Mouse (Mus musculus) gastrocnemius, postnatal 10 days (tissue): Measurements from ENCODE around the gene Pth2r. TPM values are rescaled to one million over a fixed set of nuclear protein-coding genes. Genes with fewer than 3 reads are reported as not detected.
A peak's percentile ranks its signal among the peaks of the same experiment; 100 is the strongest.

Source experiments
- DNase-seq: peaks from one replicate; pipeline ENCODE4 v3.0.0; 2021; ENCODE audit warnings: mixed read lengths
- long read RNA-seq, 2 experiments: library from polyadenylated mRNA; stranded (forward); transcript quantifications; one replicate each; pipeline ENCODE4 v2.0.0; 2021
- total RNA-seq, 2 experiments: library from RNA; stranded (reverse); gene quantifications; 2 replicates each; pipeline ENCODE4 v1.2.3; 2021

The Pth2r gene
- not detected for total RNA-seq
- long read RNA-seq, experiment 1 = 0 reads
- long read RNA-seq, experiment 2 = 0 reads

DNA sequence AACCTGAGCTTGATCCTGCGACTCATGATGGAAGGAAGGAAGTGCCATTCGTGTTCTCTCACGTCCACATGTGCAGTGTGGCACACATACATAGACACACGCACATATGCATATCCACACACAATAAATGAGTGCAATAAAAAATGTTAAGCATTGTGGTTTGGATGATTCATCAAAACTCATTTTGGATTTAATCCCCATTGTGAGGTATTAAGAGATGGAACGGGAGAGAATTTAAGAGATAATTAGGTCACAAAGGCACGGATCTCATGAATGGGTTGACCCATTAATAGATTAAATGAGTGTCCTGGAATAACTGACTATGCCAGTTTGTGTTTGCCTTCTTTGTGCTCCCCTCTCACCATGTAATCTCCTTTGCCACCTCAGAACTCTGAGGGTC lies at the start of gene Pth2r:
Gene Pth2r, plus strand, starts transcription at position 301 of the 400 bp plus-strand sequence.
- no peak for DNase-seq

DNA sequence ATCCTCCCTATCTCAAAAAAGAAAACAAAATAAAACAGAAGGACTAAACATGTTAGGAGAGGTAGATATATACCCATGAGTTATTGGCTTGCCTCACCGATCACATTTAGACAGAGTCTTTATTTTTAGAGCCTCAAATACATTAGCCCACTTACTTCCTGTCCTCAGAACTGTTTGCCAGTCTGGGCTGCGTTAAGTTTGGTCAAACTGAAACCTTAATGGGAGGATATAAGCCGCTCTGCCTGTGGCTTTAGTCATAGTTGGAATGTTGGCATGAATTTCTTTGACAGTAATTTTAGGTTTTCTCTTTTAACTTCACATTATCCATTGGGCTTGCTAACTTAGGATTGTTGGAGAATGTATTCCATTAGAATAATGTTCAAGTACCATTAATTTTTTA lies 44.1 kb upstream of the Pth2r start:
- DNase-seq = no peak

DNA sequence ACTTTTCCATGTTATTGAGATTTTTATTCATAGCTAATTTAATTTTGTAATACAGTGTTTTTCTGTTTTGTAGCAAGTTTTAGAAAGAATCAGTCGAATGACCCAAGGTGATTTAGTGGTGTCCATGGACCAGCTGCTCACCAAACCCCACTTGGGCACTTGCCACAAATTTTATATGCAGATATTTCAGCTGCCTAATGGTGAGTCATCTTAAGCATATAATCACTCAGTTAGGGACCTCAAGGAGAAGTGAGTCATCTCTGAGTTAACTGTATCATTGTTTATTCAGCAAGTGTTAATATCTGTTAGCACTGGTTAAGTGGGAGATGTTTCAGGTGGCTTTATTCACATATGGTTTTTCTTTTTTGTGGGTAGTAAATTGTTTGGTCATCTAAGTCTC lies 36.2 kb upstream of the Pth2r start:
- DNase-seq = no peak

DNA sequence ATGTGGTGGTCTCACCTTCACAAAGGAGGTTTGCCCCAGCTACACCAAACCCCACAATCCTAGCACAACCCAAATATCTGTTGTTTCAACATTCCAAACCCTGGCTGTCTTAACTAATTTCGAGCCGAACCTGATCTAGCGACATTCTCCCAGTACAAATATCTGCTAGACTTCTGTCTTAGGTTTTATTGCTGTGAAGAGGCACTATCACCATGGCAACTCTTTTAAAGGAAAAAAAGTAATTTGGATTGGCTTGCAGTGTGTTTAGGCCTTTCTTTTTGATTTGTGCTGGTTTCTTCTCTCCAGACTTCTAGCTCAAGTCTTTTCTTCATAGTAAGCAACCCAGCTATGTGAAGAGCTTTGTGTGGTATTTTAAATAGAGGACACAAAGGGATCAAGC lies 1.4 kb upstream of the Pth2r start:
- no peak for DNase-seq

DNA sequence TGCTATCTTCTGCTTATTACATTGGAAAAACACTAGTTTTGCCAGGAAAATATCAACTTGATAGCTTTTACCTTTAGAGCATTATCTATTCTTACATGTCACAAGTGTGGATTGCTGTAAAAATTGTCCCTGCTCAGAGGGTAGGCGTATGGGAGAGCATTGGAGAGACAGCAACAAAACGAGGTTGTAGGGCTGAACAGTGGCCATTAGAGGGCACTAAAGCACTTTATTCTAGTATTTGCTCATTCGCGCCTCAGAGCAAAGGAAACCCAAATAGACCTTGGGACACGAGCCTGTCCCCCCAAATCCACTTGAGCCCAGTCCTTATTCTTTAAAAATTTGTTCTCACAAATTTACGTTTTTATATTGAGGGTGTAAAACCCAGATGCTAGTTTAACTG lies 910 bp downstream of the Pth2r start:
- DNase-seq = peak; percentile 6

DNA sequence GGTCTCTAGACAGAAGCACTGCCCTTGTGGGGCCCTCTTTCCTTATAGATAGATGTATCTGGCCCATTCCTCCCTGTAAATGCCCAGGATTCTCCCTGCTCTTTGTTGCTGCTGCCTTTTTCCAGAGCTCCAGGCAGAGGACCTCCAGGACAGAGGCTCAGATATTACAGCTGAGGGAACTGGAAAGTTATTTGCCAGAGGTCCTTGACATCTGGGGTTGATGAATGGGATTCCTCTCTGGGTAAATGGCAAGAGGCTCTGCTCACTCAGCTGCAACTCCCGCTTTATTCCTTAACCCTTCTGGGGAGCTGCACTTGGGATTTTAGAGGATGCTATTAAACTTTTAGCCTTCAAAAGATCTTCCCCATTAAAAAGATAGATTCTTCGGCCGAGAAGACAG lies 26.6 kb downstream of the Pth2r start:
- DNase-seq = no peak

DNA sequence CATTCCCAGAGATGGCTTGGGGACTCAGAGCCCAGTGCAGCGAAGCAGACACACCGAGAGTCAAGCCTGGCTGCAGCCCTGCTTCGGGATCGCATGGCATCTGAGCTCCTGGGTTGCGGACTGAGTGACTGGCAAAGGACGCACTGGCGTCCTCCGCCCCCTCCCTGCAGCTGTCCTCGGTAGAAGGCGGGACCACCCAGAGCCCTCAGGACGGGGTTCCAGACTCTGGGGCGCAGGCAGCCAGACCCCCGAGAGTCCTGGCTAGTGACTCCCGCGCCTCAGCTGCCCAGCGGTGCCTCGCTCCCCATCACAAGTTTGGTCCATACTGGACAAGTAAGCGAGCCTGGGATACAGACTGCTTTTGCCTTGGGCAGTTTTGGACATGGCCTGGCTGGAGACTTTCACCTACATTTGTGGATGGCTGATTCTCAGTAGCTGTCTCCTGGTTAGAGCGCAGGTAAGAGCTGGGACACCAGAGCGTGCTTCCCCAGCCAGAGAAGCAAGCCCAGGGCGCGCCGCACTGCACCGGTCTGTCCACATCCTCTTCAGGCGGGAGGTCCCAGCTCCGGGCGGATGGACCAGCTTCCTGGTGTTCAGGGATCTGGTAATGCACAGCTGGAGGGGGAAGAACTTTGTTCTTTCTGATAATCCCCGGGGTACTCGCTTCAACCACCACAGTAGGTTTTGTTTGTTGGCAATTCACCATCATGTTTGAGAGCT lies 29.5 kb downstream of the Pth2r start:
- DNase-seq = peak; percentile 6

DNA sequence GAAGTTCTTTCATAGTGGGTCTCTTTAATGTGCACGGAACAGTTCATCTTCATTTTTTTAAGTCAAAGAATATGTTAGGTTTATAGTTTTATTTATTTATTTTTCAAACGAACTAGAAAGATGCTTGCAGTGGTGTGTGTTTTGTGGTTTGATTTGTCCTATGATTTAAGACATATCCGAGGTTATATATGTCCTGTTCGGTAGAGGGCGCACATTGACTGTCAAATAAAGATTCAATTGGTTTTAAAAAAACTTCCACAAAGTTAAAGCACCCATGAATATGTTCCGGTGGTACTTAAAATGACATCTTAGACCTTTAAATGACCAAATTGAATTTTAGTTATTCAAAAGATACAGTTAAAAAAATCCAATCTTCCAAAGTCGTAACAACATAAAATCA lies 30.3 kb downstream of the Pth2r start:
- DNase-seq = peak; percentile 8

DNA sequence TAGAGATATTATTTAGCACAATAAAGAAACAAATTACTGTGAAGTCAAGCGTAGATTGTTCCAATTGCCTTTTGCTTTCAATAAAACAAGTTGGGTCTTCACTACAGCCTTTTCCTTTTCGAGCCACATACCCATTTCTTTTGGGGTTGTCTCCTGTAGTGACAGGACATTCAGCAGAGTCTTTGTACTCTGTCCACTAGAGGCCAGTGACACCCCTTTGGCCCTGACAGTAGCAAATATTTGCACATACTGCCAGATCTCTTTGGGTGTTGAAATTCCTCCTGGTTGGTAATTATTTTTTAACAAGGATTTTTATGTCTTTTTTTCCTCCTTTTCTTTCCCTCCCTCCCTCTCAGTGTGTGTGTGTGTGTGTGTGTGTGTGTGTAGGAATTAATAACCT lies 31.0 kb downstream of the Pth2r start:
- no peak for DNase-seq

DNA sequence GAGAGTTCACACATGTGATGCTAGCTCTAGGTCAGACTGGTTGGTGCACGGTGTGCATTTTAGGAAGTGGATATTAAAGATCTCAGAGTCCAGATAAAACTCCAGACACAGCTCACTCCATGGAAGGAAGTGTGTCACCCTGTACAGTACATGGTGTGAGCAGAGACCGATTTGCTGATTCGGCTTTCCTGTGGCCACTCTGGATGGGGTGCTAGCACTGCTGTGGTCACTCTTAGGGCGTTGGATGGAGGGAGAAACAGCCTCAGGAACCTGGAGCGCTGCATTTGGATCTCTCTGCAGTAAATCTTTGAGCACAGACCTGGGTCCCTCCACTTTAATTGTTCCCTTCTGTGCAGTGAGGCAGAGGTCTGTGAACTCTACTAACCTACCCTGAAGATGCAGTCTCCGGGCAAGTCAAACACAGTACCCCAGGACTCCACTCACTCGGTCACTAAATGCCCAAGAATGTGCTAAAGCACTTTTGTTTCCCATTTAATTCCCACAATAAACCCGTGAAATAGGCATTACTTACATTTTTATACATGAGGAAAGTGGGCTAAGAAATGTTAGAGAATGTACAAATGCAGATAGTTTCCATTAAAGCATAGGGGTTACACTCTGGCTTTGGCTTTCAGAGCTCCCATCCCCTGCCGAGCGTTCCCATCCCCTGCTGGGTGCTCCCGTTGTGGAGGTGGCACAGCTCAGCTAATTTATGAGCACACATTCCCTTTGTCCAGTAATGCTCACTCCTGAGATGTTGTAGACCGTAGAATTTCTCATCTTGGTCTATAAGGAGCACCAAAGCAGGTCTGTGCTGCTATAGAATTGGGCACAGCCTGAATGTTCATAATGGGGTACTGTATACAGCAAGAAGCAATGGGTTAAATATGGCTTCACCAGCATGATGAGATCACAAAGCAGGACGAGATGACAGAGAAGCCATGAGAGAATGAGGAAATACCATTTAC lies 32.5 kb downstream of the Pth2r start:
- DNase-seq = no peak

DNA sequence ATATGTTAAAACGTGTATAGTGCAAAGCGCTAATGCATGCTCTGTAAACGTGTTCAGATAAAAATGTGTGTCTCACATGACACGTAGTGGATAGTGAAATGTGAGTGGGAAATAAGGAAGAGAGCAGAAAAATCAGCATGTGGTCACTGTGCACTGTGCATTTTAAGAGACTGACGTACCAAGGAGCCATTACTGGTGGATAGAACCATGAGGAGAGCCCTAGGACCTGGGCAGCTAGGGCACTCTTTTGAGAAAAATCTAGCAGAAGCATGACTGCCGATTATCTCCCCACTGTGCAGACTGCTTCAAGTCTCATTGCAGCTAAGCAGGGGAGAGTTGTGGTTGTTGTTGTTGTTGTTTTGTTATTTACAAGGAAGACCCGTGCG lies 33.2 kb downstream of the Pth2r start:
- DNase-seq = no peak

DNA sequence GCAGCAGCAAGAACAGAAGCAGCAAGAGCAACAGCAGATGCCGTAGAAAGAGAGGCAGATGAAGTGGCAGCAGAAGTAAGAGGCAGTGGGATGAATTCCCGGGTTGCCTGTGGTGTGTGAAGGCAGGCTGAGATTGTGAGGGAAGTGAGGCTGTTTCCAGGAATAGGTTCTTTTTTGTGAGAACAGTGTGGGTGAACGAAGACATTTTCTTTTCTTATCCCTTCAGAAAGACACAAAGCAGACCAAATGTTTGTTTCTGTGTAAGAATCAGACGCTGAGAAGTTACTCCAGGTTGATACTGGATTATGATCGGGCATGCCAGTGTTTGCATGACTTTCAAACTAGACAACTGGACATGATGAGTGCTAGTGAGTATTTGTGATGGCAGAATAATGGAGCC lies 52.2 kb downstream of the Pth2r start:
- no peak for DNase-seq

DNA sequence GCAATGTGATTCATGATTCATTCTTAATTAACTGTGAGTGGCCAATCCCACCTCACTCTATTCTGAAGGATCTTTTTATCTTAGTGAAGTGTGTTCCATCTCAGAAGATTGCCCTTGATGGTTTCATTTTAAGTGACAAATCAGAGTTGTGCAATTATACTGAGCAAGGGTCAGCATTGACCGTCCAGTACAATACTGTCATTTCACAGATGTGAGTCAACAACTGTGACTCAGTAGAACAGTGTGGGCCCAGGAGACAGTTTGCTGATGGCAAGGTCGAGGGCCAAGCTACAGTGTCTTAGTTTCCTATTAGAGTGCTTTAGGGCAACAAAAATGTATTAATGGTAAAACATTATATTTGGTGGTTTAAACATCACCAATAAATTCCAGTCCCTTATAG lies 55.9 kb downstream of the Pth2r start:
- DNase-seq = no peak

DNA sequence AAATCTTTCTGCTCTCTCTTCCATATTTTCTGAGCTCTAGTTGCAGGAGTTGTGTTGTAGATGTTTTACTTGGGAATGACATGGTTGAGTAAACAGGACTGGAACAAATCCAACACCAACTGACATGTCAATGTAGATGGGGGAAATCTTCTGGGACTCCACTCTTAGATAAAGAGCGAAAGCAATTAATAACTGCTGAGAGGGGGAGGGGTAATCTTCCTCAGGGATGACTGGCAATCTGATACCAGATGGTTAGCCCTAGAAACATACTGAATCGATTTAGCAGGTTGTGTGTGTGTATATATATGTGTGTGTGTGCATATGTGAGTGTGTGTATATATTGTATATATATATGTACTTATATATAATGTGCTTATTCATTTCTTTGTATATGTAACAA lies 58.4 kb downstream of the Pth2r start:
- DNase-seq = no peak

DNA sequence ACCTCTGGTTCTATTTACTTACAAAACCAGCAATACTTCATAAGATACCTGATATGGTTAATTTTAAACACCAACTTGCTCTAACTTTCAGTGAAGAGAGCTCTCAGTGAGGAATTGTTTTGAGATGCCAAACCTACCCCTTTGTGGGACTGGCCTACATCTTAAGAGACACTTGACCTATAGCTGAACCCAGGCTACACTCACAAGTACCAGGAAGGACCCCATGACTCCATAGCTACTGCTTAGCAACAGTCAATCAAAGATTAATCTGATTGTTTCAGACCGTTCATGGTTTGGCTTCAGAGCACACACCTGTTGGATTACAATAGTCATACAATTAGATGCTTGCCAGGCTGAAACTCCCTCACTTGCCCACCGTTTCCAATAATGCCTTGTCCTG lies 71.1 kb downstream of the Pth2r start:
- no peak for DNase-seq

DNA sequence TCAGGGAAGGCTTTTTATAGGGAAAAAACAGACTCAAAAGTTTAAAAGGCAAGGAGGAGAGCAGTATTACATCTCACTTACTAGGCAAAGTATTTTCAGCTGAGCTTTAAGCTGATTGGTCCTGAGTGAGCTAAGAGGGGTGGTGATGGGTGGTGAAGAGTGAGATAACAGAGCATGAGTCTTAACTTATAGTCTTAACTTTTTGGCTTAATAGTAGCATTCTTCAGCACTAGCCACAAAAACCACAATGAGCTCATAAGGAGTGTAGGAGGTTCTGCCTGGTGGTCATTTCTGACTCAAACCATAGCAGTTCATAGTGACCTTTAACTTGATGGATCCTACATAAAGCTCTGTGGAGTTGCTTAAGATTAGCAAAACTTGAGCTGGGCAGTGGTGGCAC lies 72.3 kb downstream of the Pth2r start:
- no peak for DNase-seq

DNA sequence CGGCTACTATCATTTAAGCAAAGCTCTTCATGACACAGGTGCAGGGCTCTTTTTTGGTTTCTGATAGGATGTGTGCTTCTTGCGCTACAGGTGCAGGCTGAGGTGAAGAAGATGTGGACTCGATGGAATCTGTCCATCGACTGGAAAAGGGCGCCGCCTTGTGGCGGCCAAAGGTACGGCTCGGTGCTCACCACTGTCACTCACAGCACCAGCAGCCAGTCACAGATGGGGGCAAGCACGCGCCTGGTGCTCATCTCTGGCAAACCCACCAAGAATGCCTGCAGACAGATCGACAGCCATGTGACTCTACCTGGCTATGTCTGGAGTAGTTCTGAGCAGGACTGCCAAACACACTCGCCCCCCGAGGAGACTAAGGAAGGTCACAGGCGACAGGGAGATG lies 106.5 kb downstream of the Pth2r start:
- DNase-seq = peak; percentile 20

DNA sequence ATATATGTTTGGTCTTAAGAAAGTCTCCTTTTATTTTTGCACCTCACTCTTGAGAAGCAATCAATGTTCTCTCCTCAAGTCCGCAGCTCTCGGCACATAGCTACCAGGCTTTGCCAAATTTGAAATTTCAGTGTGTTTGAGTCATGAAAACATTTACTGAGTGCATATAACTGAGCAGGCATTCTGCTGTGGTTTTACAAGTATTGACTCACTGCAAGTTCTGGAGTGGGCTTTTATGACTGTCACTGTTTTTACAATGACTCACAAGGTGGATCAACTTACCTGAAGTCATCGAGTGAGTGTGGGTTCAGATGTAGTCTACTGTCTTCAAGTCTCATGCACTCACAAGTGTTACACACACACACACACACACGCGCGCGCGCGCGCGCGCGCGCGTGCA lies 107.8 kb downstream of the Pth2r start:
- no peak for DNase-seq

DNA sequence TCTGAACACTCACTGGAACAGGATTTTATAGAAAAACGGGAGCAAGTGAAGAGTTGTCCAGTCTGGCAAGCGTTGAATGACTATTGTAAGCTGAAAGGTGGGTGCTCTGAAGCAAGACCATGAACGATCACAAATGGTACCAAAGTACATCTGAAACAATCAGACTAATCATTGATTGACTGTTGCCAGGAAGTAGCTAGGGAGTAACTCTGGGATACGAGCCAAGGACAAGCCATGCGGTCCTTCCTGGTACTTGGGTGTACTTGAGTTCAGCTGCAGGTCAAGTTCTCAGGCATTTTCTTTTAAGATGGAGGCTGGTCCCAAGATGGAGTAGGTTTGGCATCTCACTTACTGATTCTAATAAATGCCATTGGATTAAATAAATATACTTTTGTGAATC lies 125.6 kb downstream of the Pth2r start:
- no peak for DNase-seq

DNA sequence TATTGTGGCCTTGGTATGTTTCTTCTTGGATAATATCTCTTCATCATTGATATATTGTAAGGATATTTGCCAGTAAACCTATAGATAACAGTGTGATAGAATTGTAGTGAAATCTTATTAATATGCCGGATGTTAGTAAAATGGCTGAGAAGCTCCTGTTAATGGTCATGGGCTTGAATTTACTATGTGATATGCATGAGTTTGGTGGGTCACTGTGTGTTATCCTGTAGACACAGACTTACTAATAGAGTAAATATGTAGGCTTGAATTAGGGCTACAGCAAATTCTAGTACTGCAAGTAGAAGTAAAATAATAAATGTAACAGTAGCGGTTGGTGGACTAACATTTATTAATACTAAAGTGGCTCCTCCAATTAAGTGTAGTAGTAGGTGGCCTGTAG lies 139.1 kb downstream of the Pth2r start:
- DNase-seq = no peak

DNA sequence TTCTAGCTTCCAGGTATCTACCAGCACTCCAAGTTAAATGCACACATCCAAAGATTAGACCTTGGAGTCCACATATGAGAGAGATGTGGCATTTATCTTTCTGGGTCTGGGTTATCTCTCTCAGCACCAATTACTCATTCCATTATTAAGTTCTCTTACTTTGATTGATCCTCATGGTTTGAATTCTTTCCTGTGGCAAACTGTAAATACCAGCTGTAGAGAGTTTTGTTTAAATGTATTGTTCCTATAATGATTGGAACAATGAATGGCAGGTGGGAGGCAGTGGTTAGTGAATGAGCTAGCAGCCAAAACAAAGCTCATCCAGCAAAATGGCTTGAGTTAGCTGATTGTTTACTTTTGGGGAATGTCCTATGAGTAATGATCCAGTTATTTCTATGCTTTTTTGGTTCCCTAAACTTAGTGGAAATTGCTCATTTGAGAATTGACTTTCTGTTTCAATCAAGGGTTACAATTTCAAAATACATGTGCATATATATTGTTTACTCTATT lies 140.7 kb downstream of the Pth2r start:
- DNase-seq = no peak
